Mouse (Mus musculus): ENCODE results near the gene Fam189b. TPM values are rescaled to one million over a fixed set of nuclear protein-coding genes. Genes with fewer than 3 reads are reported as not detected.

The Fam189b gene
- polyA plus RNA-seq, 1 experiment from 2014 or later, result 18.5 TPM

DNA sequence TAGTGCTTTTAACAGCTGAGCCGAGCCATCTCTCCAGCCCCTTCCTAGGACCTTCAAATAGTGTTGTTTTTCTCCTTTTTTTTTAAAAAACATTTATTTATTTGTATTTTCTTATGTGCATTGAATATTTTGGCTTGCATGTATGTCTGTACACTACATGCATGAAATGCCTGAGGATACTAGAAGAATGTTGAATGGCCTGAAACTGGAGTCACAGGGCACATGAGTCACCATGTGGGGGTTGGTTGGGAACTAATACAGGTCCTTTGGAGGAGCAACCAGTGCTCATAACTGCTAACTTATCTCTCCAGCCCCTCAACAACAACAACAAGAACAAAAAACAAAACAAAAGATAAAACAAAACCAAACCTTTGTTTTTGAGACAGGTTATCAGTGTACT, 19.8 kb upstream of the Fam189b start:
- H3K9me3 ChIP-seq (ENCODE audit: control insufficient read depth, low read length), result no peaks in the 10 kb centered on the region
- no peak overlapping the region for H3K4me3 ChIP-seq (ENCODE audit: low read depth, low read length)
- H3K9ac ChIP-seq (ENCODE audit: low read depth, low read length), result no peak overlapping the region
- H3K36me3 ChIP-seq (ENCODE audit: control insufficient read depth, insufficient read depth, low read length), result no peaks in the 10 kb centered on the region
- H3K4me2 ChIP-seq (replicated peaks; ENCODE audit: low read depth, low read length), result no peak overlapping the region
- ATAC-seq (ENCODE audit: low FRiP score) (no peak), DNase-seq (ENCODE audit: low spot score) (no peak)
- 85% methylated on average over 1 of the region's 1 CpGs for WGBS
- H3K27ac ChIP-seq (ENCODE audit: low read depth, low read length), result no peak overlapping the region
- no peaks in the 10 kb centered on the region for H3K27me3 ChIP-seq (ENCODE audit: control insufficient read depth, insufficient read depth, low read length)
- peaks cover 4% of the 10 kb centered on the region; the same call in 1 of the 2 replicates for H3K4me1 ChIP-seq (replicated peaks; ENCODE audit: control insufficient read depth, insufficient read depth, low read length)

DNA sequence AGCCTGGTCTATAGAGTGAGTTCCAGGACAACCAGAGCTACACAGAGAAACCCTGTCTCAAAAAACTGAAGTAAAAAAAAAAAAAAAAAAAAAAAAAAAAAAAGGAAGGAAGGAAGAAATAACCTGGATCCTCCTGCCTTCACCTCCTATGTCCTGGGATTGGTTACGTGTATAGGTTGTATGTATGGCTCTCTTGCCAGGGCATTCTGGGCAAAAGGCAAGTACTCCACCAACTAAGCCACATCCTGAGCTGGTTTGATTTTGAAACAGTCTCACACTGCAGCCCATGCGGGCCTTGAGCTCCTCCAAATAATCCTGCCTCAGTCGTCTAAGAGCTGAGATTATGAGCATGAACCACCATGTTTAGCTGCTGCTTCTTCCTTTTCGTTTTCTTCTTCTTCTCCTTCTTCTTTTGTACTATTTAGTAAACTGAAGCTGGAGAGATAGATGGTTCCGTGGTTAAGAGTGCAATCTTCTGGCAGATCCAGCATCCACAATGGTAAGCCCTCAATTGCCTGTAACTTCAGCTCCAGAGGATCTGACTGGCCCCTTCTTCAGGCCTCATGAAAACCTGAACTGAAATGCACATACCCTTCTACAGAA, 19.2 kb upstream of the Fam189b start:
- no peak overlapping the region for H3K27ac ChIP-seq (ENCODE audit: low read depth, low read length)
- WGBS, result 81% methylated on average over 5 of the region's 5 CpGs

DNA sequence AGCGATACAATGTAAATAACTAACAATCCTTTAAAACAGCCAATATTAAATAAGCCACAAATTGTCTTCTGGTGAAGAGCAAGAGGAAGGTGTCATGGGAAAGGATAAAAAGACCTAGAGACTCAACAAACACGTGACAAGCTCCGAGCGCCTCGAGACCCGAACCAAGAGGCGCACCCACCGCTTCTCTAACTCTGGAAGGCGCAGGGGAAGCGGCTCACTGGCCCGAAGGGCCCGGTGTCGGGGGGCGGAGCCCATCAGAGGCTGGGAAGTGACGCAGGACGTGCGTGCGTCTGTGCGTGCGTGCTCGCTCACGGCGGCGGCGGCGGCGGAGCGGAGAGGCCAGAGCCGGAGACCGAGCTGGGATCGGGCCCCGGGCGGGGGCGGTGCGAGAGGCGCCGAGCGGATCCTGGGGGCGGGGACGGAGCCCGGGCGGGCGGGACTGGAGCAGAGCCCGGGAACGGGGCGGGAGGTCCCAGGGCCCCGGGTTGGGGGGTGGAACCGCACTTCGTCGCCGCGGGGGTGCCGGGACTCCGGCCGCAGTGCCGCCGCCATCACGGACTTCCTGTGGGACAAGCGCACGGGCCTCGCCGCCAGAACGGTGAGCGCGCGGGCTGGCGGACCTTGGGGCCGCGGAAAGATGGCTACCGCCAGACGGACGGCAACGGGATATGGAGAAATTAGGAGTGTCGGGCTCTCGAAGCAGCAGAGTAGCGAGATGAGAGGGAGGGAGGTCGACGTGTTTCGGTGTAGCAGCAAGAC, 18.3 kb upstream of the Fam189b start, which contains the start of gene Clk2:
TSS of gene Clk2 (plus strand) at position 290 of the 762 bp plus-strand sequence.
- peaks cover 2% of the 10 kb centered on the region; the same call in 1 of the 2 replicates for H3K4me1 ChIP-seq (replicated peaks; ENCODE audit: control insufficient read depth, insufficient read depth, low read length)
- peak within 1 kb of the TSS; percentile 92 for H3K27ac ChIP-seq (ENCODE audit: low read depth, low read length)

More for the DNA sequence above, 19.2 kb upstream of the Fam189b start:
- peak overlapping the region; percentile 55 for H3K4me2 ChIP-seq (replicated peaks; ENCODE audit: low read depth, low read length)
- H3K4me3 ChIP-seq (ENCODE audit: low read depth, low read length), result no peak overlapping the region; the same call in 1 of the 2 replicates
- H3K27me3 ChIP-seq (ENCODE audit: control insufficient read depth, insufficient read depth, low read length), result no peaks in the 10 kb centered on the region
- no peak overlapping the region; the same call in 1 of the 2 replicates for H3K9ac ChIP-seq (ENCODE audit: low read depth, low read length)
- no peak for DNase-seq (ENCODE audit: low spot score)
- peaks cover 4% of the 10 kb centered on the region; the same call in 1 of the 2 replicates for H3K4me1 ChIP-seq (replicated peaks; ENCODE audit: control insufficient read depth, insufficient read depth, low read length)
- no peak for ATAC-seq (ENCODE audit: low FRiP score)
- no peaks in the 10 kb centered on the region for H3K9me3 ChIP-seq (ENCODE audit: control insufficient read depth, low read length)
- H3K36me3 ChIP-seq (ENCODE audit: control insufficient read depth, insufficient read depth, low read length), result no peaks in the 10 kb centered on the region

DNA sequence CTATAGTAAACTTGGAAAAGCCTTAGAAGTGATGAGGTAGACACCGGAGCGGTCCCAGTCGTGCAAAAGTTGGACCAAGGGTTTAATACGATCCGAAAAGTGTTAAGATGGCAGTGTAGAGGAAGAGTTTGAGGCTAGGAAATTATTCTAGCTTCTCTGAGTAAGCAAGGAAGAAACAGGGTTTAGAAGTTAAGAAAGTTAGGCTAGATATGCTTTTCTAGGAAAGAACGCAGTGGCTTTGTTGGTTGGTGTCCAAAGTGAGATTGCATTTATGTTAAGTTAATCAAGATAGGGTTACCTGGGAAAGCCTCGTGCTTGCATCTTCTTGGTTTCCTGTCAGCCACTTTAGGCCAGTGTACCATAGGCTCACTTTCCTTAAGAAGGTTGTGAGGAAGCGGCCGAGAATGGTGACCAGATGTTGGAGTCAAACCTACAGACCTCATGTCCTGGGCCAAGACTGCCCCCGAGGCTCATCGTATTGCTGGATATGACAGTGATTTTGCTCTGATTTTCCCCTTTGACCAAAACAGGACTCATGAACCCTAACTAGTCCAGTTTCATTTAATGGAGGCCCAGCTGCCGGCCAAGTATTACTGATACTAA, 17.6 kb upstream of the Fam189b start:
- H3K36me3 ChIP-seq (ENCODE audit: control insufficient read depth, insufficient read depth, low read length), result peaks cover 12% of the 10 kb centered on the region
- peak overlapping the region; percentile 92 for H3K4me3 ChIP-seq (ENCODE audit: low read depth, low read length)
- H3K27ac ChIP-seq (ENCODE audit: low read depth, low read length), result peak overlapping the region; percentile 92
- H3K4me2 ChIP-seq (replicated peaks; ENCODE audit: low read depth, low read length), result peak overlapping the region; percentile 55
- WGBS, result 30% methylated on average over 12 of the region's 12 CpGs
- no peaks in the 10 kb centered on the region for H3K27me3 ChIP-seq (ENCODE audit: control insufficient read depth, insufficient read depth, low read length)
- no peaks in the 10 kb centered on the region for H3K9me3 ChIP-seq (ENCODE audit: control insufficient read depth, low read length)
- no peak for ATAC-seq (ENCODE audit: low FRiP score)
- DNase-seq (ENCODE audit: low spot score), result no peak
- peak overlapping the region; percentile 94 for H3K9ac ChIP-seq (ENCODE audit: low read depth, low read length)
- peaks cover 2% of the 10 kb centered on the region; the same call in 1 of the 2 replicates for H3K4me1 ChIP-seq (replicated peaks; ENCODE audit: control insufficient read depth, insufficient read depth, low read length)

More for the DNA sequence above, 18.3 kb upstream of the Fam189b start, which contains the start of gene Clk2:
- DNase-seq (ENCODE audit: low spot score) (peak; percentile 97), ATAC-seq (ENCODE audit: low FRiP score) (peak; percentile 94)
- Histone ChIP-seq H3K9ac (ENCODE audit: low read depth, low read length) (peak within 1 kb of the TSS; percentile 94), H3K36me3 (ENCODE audit: control insufficient read depth, insufficient read depth, low read length) (peaks cover 7% of the 10 kb centered on the region), H3K9me3 (ENCODE audit: control insufficient read depth, low read length) (no peaks in the 10 kb centered on the region), H3K4me2 (replicated peaks; ENCODE audit: low read depth, low read length) (peak within 1 kb of the TSS; percentile 55), H3K27me3 (ENCODE audit: control insufficient read depth, insufficient read depth, low read length) (no peaks in the 10 kb centered on the region), H3K4me3 (ENCODE audit: low read depth, low read length) (peak within 1 kb of the TSS; percentile 92)
- WGBS, result under 1% methylated on average over 77 of the region's 79 CpGs

DNA sequence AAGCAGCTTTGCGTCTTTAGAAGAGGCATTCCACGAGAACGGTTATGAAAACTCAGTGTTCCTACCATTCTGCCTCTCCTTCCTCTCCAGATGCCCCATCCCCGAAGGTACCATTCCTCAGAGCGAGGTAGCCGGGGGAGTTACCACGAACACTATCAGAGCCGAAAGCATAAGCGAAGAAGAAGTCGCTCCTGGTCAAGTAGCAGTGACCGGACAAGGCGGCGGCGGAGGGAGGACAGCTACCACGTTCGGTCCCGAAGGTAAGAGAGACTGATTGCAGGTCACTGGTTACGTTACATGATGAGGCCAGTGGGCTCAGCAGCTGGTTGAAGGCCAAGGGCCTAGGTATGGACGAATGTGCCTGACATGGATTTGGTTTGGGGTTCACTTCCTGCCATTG, 16.0 kb upstream of the Fam189b start:
- 95% methylated on average over 19 of the region's 19 CpGs for WGBS
- DNase-seq (ENCODE audit: low spot score) (no peak), ATAC-seq (ENCODE audit: low FRiP score) (no peak)
- no peak overlapping the region for H3K9ac ChIP-seq (ENCODE audit: low read depth, low read length)
- no peak overlapping the region for H3K4me3 ChIP-seq (ENCODE audit: low read depth, low read length)
- peaks cover 2% of the 10 kb centered on the region; the same call in 1 of the 2 replicates for H3K4me1 ChIP-seq (replicated peaks; ENCODE audit: control insufficient read depth, insufficient read depth, low read length)
- H3K36me3 ChIP-seq (ENCODE audit: control insufficient read depth, insufficient read depth, low read length), result peaks cover 18% of the 10 kb centered on the region
- no peak overlapping the region for H3K4me2 ChIP-seq (replicated peaks; ENCODE audit: low read depth, low read length)
- H3K9me3 ChIP-seq (ENCODE audit: control insufficient read depth, low read length), result no peaks in the 10 kb centered on the region
- no peak overlapping the region for H3K27ac ChIP-seq (ENCODE audit: low read depth, low read length)
- H3K27me3 ChIP-seq (ENCODE audit: control insufficient read depth, insufficient read depth, low read length), result no peaks in the 10 kb centered on the region

DNA sequence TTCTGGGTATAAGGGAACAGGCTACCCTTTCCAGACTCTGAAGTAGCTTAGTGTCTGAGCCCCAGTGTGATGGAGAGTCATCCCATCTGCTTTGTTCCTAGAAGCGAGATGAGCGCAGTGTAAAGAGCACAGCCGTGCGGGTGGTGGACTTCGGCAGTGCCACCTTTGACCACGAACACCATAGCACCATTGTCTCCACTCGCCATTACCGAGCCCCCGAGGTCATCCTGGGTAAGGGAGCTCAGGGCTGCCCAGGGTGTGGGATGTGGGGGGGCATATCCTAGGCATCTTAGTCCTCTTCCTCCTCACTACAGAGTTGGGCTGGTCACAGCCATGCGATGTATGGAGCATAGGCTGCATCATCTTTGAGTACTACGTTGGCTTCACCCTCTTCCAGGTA, 8.1 kb upstream of the Fam189b start:
- no peak for ATAC-seq (ENCODE audit: low FRiP score)
- Histone ChIP-seq H3K4me3 (ENCODE audit: low read depth, low read length) (no peak overlapping the region), H3K27me3 (ENCODE audit: control insufficient read depth, insufficient read depth, low read length) (no peaks in the 10 kb centered on the region), H3K9ac (ENCODE audit: low read depth, low read length) (no peak overlapping the region), H3K27ac (ENCODE audit: low read depth, low read length) (no peak overlapping the region), H3K4me1 (replicated peaks; ENCODE audit: control insufficient read depth, insufficient read depth, low read length) (peaks cover 6% of the 10 kb centered on the region; the same call in 1 of the 2 replicates), H3K36me3 (ENCODE audit: control insufficient read depth, insufficient read depth, low read length) (peaks cover 35% of the 10 kb centered on the region), H3K9me3 (ENCODE audit: control insufficient read depth, low read length) (no peaks in the 10 kb centered on the region), H3K4me2 (replicated peaks; ENCODE audit: low read depth, low read length) (no peak overlapping the region)
- no peak for DNase-seq (ENCODE audit: low spot score)
- 94% methylated on average over 11 of the region's 11 CpGs for whole genome bisulfite sequencing

DNA sequence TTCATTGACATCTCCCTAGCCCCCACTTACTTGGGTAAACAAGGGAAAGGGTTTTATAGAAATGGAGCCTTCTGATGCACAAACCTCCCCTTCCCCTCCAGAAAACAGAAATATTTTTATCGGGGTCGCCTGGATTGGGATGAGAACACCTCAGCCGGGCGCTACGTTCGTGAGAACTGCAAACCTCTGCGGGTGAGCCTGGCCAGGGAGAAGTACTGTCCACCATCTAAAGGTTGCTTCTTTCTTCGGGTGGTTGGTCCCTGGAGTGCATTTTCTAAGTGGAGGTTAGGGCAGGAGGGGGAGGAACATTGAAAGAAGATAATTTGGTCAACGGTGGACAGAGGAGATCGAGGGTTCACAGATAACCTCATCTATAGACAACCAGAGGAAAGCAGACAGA, 7.4 kb upstream of the Fam189b start:
- H3K9ac ChIP-seq (ENCODE audit: low read depth, low read length), result no peak overlapping the region
- peaks cover 31% of the 10 kb centered on the region for H3K36me3 ChIP-seq (ENCODE audit: control insufficient read depth, insufficient read depth, low read length)
- ATAC-seq (ENCODE audit: low FRiP score) (no peak), DNase-seq (ENCODE audit: low spot score) (no peak)
- peaks cover 6% of the 10 kb centered on the region; the same call in 1 of the 2 replicates for H3K4me1 ChIP-seq (replicated peaks; ENCODE audit: control insufficient read depth, insufficient read depth, low read length)
- H3K27me3 ChIP-seq (ENCODE audit: control insufficient read depth, insufficient read depth, low read length), result no peaks in the 10 kb centered on the region
- H3K4me3 ChIP-seq (ENCODE audit: low read depth, low read length), result no peak overlapping the region
- 96% methylated on average over 10 of the region's 10 CpGs for WGBS
- H3K27ac ChIP-seq (ENCODE audit: low read depth, low read length), result no peak overlapping the region
- no peaks in the 10 kb centered on the region for H3K9me3 ChIP-seq (ENCODE audit: control insufficient read depth, low read length)
- H3K4me2 ChIP-seq (replicated peaks; ENCODE audit: low read depth, low read length), result no peak overlapping the region

DNA sequence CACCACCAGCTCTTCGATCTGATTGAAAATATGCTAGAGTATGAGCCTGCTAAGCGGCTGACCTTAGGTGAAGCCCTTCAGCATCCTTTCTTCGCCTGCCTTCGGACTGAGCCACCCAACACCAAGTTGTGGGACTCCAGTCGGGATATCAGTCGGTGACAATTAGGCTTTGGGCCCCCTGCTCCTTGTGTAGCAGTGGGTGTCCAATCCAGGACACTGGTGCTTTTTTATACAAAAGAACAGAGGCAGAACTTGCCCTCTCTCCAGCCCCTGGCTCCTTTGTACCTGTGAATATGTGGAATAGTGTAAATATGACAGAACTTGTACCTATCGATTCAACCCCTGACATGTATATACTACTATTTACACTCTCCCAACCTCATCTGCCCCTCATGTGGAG, 6.5 kb upstream of the Fam189b start:
- Histone ChIP-seq H3K27ac (ENCODE audit: low read depth, low read length) (no peak overlapping the region), H3K4me3 (ENCODE audit: low read depth, low read length) (no peak overlapping the region), H3K36me3 (ENCODE audit: control insufficient read depth, insufficient read depth, low read length) (peaks cover 32% of the 10 kb centered on the region), H3K27me3 (ENCODE audit: control insufficient read depth, insufficient read depth, low read length) (no peaks in the 10 kb centered on the region), H3K4me1 (replicated peaks; ENCODE audit: control insufficient read depth, insufficient read depth, low read length) (peaks cover 6% of the 10 kb centered on the region; the same call in 1 of the 2 replicates), H3K9me3 (ENCODE audit: control insufficient read depth, low read length) (no peaks in the 10 kb centered on the region), H3K4me2 (replicated peaks; ENCODE audit: low read depth, low read length) (no peak overlapping the region), H3K9ac (ENCODE audit: low read depth, low read length) (no peak overlapping the region)
- WGBS, result 89% methylated on average over 7 of the region's 7 CpGs
- ATAC-seq (ENCODE audit: low FRiP score) (peak; percentile 13; the same call in 1 of the 2 replicates), DNase-seq (ENCODE audit: low spot score) (no peak)

All from hindbrain, embryonic 11.5 days (tissue).